Mouse (Mus musculus) urinary bladder, postnatal 4 days (tissue): ENCODE measurements at regions not wholly inside any gene's neighbourhood (a gene's known extent, or its start where the extent isn't known, plus 50 kb on each side); places are given as distances from the start of the nearest gene placed in this dataset.

Experiments used
- DNase-seq, 2 experiments: peaks; one replicate each; pipeline ENCODE4 v3.0.0; 2021 to 2022; ENCODE audit warnings: low spot score in 2 of 2

DNA sequence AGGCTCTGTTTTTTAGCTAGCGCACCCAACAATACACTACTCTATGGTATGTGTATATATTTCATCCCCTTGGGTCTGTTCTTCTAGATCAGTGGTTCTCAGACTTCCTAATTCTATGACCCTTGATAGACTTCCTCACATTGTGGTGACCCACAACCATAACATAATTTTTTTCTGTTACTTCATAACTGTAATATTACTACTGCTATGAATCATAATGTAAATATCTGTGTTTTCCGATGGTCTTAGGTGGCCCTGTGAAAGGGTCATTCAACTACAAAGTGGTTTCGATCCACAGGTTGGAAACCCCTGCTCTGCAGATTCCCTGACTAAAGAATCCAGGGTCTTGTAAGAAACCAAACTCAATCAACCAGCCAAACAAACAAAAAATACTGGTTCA, 220.8 kb downstream of the Opa1 start:
- no peak for DNase-seq

DNA sequence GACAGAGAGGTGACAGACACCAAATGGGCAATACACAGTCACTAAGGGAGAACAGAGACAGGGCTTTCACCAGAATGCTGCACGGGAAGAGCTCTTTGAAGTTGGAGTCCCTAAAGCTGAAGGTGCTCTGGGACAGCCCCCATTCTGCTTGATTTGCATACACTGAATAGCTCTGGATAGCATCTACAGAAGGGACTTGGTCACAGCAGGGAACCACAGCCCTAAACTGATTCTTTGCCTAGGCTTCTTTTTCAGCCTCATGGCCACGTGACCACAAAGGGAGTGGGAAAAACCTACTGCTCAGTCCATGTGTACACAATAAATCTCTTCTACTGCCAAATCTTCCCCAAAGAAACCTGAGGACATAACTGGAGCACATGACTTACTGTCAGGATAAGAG, 221.3 kb downstream of the Opa1 start:
- no peak for DNase-seq

DNA sequence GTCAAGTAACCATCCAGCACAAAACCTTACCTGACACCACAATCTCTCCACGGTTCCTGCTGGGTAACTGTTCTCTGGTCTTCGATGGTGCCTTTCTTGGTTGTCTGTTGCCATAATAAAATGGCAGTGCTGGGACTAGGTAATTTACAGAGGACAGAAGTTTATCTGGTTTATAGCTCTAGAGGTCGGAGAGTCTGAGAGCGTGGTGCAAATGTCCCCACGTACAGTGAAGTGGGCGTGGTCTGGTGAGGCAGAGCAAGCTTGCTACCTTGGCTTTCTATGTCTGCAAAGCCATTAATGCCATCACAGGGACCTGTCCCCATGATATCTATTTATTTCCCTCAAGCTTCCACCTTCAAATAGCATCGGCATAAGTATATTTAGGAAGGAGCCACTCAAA, 223.0 kb downstream of the Opa1 start:
- no peak for DNase-seq

DNA sequence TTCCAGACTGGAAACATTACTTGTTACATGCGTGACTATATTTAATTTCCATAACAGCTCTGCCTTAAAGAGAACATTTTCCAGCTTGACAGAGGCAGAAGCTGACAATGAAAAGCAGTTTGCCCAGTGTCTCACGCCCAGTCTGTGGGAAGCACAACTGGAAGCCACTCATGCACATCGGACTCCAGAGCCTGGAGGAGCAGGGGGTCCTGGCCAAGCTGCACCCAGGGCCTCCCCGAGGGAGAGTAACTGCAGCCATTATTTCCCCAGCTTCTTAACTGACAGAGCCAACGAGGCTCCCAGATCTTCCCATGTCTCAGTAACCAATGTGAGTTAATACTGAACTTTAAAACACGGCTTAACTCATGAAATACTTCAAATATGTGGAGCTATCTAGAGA, 223.5 kb downstream of the Opa1 start:
- DNase-seq: no peak

DNA sequence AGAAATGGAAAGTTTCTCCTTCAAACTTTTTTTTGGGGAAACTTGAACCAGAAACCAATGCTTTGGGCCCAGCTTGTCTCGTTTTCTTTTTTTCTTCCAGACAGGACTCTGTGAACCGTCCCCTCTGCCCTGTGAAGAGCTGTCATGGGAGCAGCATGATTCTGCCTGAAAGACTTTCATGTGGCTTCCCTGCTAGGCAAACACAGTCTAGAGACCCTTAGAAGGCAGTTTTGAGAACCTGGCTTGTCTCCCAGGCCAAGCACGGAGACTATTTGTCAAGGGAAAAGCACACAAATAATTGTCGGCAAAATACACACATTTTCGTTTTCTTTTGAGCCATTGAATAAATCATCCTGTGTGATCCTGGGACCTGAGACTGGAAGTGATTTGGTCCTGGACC, 228.7 kb downstream of the Opa1 start:
- no peak for DNase-seq

DNA sequence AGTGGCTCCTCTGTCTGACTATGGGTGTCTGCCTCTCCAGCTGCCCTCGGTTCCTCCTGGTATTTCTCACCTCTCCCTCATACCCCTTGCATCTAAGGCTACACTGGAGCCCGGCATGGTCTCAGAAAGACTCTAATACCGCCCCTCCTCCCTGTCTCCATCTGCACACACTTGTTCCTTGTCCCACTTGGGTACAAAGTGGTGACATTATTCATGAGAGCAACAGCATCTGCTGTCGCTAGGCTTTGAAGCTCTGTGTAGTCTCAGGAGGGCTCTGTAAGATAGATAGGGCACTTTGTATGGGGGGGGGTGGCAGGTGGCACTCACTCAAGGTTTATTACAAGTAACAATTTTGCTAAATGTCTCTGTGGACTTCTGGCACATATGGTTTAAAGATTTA, 229.7 kb downstream of the Opa1 start:
- no peak for DNase-seq

DNA sequence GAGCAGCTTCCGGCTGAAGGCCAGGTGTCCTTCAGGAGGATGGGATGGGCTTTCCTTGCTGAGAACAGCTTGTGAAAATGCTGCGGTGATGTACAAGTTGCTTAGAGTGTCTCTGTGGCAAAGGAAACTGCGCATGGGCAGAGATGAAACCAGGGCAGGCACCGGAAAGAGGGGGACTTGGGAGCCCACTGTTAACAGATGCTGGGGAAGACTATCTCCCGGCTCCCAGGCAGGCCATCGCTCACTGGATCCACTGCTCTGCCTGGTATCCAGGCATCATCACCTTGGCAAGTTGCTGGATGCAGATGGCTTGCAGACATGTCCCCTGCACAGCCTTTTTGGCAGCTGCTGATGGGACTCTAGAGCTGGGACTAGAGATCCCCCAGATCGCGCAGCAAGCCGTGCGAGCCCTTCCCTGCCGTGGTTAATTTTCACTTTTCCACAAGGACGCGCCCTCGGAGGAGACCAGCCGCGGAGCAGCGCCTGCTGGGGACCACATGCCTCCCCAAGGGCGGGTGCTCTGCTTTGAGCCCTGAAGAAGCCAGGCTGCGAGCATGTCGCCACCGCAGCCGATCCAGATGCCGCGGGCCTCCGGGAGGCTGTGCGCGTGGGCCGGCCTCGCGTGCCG, 234.4 kb downstream of the Opa1 start:
- no peak for DNase-seq

DNA sequence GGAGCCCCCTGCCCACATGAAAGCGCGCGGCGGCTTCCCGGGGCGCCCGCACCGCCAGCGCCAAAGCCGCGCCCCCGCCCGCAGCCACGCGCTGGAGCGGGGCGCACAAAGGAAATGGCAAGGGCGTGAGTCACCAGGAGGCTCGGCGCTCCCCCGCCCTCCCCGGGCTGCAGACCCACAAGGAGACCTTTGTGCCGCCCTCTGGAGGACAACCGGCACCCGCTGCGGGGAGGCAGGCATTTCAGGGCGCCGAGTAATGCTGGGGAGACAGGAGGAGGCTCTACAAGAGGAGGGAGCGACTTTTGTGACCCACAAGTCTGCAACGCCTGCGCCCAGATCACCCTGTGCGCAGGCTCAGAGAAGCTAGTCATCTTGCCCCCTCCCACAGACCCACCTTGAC, 234.9 kb downstream of the Opa1 start:
- peak; percentile 86 for DNase-seq

DNA sequence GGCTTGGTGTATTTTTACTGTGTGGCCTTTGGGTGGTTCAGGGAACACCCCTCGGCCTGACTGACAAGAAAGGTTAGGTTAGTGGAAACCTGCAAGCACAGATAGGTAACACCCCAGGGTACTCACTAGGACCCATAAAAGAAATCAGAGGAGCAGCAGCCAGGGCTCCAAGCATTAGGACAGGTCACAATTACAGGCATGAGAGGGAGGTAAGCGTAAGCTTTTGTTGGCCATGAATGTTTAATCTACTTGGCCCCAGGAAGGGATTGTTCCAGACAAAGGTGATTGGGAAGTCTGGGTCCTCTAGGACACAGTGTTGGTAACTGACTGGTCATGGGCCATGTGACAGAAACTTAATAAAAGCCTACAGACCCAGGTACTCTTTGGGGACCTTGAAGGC, 235.5 kb downstream of the Opa1 start:
- DNase-seq: no peak

DNA sequence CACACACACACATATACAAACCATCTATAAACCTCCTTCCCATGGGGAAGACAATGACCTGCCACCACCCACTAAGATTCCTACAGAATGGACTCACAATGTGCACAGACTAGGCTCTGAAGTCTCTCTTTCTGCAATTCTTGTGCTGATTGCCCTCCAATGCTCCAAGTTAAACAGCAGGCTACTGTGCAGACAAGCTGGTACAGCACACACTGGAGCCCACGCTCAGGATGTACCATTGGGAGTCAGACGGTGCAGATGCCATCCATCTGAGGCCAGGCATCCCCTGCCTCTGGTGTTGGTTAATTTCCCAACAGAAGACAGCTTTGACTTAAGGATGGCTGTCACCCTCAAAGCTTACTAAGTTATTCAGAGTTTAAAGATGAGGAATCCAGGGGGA, 236.1 kb downstream of the Opa1 start:
- DNase-seq: no peak

DNA sequence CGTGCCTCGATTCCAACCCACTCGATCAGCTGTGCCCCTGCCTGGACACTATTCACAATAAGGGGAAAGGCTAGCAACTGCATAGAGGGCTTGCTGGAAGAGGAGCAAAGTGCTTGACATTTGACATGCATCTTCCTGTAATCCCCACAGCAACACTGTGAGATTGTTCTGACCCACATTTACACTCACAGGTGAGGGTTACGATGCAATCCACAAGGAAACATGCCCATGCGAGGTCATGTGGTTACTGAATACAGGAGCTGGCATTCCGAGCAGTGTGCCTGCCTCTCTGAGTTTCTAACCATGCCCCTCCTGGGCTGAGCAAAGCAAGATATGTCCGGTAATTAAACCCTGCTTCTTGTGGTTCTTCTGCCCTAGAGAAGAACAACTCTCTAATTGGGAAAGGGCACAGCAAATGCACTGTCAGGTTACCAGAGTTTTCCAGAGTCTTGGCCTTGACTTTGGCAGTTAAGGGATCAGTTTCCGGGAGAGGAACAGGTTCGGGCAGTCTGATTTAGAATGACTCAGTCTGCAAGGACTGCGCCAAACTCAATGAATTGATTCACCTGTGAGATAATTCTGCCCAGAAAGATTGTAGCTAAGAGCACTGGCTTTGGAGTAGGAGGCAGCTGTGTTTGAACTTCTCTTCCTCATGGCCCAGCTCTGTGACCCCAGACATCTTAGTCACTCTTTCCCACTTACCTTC, 236.7 kb downstream of the Opa1 start:
- DNase-seq: no peak

DNA sequence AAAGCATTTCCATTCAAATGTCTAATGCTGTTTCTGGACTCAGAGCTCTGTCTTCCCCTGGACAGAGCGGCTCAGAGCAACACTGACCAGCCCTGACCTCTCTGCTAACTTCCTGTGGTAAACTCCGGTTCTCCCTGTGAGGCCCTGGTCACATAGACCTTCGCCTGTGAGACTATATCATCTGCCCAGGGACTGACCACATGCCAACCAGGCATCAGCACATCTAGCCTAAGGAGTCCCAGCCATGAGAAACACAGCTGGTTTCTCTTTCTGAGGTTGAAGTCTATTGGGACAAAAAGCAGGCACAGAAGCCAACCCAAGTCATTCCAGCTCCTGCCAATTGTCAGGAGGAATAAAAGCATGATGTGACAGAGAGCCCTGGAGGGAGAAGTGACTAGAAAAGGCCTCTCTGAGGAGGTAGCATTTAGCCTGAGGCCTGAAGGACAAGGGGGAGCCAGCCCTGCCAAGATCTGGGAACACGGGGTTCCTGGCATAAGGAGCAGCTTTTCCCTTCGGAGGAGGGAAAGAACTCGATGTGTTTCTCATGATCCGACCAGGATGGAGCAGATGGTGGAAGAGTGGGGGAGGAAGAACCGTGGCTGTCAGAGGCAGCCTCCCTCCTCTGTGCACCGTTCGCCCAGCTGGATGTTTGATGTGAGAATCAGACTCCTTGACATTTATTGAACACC, 237.7 kb downstream of the Opa1 start:
- DNase-seq: peak in 1 of 2 experiments; percentile 74

DNA sequence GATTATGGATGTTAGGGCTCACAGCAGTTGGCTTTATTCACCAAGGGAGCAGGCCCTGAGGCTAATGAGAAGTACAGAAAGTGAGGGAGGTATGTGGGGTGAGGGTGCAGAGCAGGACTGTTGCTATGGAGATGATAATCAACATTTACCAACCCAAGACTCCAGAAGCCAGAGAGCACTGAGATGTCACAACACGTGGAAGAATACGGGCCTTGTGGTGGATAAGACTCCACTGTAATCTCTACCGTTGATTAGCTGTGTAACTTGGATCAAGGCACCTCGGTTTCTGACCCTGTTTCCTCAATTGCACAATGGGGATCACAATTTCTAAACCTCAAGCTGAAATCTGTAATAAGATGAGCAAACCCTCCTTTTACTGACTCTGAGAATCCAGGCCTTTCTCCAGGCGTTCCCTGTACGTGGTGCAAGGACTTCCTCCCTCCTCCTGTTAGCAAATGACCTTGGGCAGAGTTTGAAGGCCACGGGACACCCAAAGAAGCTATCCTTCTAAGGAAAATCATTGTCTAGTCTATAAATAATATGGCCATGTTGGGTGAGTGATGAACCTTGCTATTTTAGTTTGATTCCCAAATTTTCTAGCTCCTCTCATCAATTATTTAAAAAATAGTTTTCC, 239.8 kb downstream of the Opa1 start:
- no peak for DNase-seq

DNA sequence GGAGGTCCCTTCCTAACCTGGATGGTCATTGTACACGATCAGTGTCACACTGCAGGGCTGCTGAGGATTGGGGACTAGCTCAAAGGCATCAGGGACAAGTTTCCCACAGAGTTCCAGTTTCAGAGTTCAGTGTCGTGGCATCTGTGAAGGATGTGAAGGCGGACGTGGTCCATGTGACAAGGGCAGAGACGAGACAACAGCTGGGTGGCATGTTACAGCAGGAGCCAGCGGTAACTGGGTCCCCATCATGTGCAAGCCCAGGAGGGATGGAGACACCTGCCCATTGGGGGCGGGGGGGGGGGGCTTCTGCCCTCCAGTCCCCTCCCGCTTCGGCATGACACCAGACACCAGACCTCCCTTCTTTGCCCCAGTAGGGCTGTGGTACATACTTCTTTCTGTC, 241.6 kb downstream of the Opa1 start:
- no peak for DNase-seq

DNA sequence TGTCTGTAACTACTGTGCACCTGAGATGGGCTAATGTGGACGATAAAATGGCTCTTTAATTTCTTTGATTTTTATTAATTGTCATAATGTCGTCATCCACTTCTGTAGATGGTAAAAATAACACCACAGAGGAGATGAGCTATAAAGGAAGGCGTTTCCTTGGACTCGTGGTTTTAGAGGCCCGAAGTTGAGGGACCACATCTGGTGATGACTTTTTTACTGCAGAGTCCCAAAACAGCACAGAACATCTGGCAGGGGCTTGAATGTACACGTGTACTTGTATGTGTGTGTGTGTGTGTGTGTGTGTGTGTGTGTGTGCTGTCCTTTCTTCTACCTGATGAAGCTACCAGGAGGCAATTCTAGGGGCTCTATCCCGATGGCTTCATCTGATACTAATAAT, 242.1 kb upstream of the Hes1 start:
- no peak for DNase-seq

DNA sequence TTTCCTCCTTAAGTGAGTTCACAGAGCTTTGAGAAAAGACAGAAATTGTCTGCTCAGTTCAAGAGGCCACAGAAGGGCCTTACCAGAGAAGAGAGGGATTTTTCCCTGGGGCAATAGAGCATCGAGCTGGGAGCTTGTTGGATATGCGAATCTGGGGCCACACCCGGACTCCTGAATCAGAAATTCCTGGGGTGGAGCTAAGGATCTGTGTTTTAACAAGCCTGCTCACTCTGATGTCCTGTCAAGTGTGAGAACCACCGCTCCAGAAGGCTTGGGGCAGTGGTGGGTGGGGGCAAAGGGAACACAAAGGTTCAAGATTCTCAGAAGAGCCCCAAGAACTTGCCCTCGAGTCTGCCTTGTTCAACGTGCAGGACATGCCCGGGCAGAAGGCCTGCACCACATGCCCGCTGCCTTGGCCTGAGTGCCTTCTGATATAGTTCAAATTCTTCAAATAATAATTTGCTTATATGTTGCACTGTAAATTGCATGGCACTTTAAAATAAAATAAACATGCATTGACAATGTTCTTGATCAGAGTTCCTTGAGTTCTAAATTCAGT, 241.3 kb upstream of the Hes1 start:
- DNase-seq: no peak

DNA sequence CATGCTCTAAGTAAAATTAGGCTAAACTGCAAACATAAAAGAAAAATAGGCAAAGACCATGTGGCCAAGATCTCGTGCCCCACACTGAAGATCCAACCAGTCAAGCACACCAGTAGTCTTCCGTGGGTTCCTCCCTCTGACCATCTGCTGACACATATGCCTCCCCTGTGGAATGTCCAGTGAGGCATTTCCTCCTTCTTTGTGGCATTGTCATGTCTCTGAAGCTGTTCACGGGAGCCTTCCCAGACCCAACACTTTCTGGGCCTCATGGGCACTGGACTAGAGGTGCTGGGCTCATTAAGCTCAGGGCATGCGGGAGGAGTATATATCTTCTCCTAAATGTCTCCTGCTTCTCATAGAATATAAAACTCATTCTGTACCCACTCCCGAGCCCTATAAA, 237.3 kb upstream of the Hes1 start:
- DNase-seq: no peak

DNA sequence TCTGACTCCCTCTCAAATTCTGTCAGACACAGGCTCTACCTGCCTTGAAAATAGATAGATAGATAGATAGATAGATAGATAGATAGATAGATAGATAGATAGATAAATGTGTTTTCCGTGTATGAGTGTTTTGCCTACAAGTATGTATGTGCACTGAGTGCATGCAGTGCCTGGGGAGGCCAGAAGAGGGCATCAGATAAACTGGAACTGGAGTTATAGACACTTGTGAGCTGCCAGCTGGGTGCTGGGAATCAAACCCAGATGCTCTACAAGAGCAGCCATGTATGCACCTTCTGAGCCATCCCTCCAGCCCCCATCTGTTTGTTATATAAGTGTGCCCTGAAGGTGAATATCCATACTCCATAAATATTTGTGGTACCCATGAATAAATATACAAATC, 236.4 kb upstream of the Hes1 start:
- DNase-seq: no peak

DNA sequence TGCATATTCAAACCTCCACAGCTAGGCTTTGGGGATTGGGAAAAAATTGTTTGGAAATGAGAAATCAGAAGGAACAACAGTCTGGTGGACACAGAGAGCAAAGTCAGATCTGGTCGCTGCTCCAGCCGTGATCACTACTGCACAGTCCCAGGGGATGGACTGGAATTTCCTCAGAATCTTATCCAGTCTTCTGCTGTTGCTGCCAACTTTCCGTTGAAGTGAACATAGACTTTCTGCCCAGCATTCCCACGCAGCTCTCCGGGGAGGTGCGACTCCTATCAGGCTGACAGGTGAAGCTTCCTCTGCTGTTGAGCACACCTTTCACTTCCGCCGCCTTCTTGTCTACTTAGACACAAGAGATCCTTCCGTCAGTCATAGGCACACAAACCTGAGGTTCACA, 234.7 kb upstream of the Hes1 start:
- no peak for DNase-seq

DNA sequence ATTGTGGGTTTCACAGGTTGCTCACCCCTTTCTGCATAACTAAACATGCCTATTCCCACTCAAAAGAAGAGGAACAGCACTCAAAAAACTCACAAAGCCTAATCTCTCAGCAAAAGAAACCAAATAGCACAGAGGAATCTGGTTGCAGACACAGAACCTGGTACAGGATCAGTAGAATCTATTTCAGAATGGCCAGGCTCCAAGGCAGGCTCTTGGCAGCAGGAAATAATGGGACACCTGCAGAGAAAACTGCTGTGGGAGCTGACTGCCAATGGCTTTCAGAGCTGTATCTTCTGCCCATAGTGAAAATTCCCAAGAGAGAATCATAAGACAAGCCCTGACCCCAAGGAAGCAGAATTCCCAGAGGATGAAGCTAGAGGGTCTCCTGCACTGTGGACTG, 234.1 kb upstream of the Hes1 start:
- no peak for DNase-seq

DNA sequence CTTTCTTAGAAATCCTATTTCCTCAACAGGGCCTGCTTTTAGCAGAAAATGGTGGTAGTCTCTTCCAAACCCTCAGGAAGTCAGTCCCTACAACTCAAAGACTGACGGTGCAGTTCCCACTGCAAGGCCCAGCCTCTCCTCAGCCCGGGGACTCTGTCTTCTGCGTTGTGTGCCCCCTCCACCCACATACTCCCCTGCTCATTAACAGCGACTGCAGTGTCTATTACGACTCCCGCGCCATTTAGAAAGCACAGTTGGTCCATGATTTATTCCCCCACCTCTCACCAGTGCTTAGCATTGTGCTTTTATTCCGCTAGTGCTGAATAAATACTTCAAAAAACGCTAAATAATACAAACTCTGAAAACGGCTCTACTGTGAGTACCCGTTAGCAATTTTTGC, 230.9 kb upstream of the Hes1 start:
- no peak for DNase-seq

DNA sequence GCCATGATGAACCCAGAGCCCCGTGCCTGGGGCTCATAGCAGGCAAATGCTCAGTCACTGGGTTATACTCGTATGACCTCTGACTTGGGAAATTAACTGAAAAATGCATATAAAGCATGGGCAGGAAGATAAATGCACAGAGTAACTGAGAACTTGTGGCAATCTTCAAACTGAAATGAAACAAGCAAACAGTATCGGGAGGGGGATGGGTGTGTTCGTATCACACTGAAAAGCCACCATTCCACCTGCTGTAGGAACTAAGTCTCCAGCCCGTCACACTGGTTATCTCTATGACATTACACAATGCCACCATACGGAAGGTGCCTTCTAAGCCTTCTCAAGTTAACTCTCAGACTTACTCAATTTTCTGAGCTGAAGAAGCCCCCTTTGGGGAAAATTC, 230.3 kb upstream of the Hes1 start:
- no peak for DNase-seq

DNA sequence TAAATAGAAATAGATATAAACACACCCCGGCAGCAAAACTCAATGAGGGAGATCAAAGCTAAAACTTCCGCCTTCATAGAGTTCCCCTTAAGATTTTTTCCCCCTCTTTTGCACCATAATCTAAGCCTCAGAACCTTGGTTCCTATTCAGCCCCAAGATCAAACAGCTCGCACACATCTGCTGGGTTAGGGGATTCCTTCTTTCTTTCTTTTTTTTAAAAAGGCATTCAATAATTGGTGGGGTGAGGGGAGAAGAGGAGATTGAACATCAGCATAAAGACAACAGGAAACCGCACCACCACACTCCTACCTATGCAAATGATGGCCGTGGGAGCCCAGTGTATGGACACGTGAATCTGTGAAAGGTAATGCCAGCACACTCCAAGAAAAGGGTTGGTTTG, 229.5 kb upstream of the Hes1 start:
- no peak for DNase-seq
